Mouse (Mus musculus): ENCODE results near the gene Tmigd3.

GRCm38 (mm10) chr3:105912097-105912880 lies 41.6 kb downstream of the Tmigd3 start:
- TF ChIP-seq CTCF (IDR thresholded peaks at IDR 0.05; ENCODE audit: low read depth) (no peak), EP300 (IDR thresholded peaks at IDR 0.05; ENCODE audit: low read depth) (no peak)
